Mouse (Mus musculus) liver, embryonic 14.5 days (tissue): ENCODE results near the gene Fgfr2.

Experiments used
- CTCF ChIP-seq: IDR thresholded peaks from 2 replicates; pipeline ENCODE4 v1.5.1; 2016; ENCODE audit warnings: antibody characterized with exemption, low read depth, control low read depth
- EP300 ChIP-seq: IDR thresholded peaks from 2 replicates; pipeline ENCODE4 v1.6.1; 2016; ENCODE audit warnings: antibody characterized with exemption, low read depth

DNA sequence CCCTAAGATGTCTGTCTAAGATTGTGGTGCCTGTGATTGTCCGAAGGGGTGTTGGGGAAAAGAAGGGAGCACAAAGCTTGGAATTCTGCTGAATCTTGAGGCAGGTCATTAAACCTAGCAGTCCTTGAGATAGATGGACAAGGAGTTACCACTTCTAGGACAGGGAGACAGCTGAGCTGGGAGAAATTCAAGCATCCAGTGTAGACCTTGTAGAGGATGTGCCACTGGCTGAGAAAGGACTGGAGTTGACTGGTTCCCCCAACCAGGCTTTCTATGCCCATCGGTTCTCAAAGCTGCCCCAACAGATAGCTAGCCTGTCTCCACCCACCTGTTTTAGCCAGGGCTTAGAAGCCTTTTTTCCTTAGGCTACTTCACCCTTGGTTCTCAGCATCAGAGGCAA is 1576.7 kb downstream of the Fgfr2 start:
- TF ChIP-seq EP300 (no peak), CTCF (no peak)
